Mouse (Mus musculus) testis, adult 2 months (tissue): ENCODE results near the gene Abca2. TPM values are rescaled to one million over a fixed set of nuclear protein-coding genes. Genes with fewer than 3 reads are reported as not detected.

Source experiments
- H3K27ac ChIP-seq: fragments of 200-500 bp; 2 replicates; pipeline ENCODE4 v1.5.1; 2012; ENCODE audit warnings: low read depth, low read length; ENCODE audit not compliant: control insufficient read depth, insufficient read depth
- H3K27me3 ChIP-seq: fragments of 200-500 bp; 2 replicates; pipeline ENCODE4 v1.6.1; 2012; ENCODE audit warnings: mild to moderate bottlenecking, low read length, moderate library complexity; ENCODE audit not compliant: control insufficient read depth, insufficient read depth
- H3K36me3 ChIP-seq: fragments of 200-500 bp; 2 replicates; pipeline ENCODE4 v1.6.1; 2012; ENCODE audit warnings: mild to moderate bottlenecking, low read length; ENCODE audit not compliant: control insufficient read depth, insufficient read depth
- H3K4me1 ChIP-seq: fragments of 200-500 bp; 2 replicates; pipeline ENCODE4 v1.6.1; 2012; ENCODE audit warnings: low read length; ENCODE audit not compliant: control insufficient read depth, insufficient read depth
- H3K4me3 ChIP-seq: fragments of 200-500 bp; 2 replicates; pipeline ENCODE4 v1.5.1; 2012; ENCODE audit warnings: low read depth, mild to moderate bottlenecking, low read length, moderate library complexity, mixed read lengths; ENCODE audit not compliant: control insufficient read depth
- CTCF ChIP-seq: fragments of 200-500 bp; IDR thresholded peaks from 2 replicates; pipeline ENCODE4 v1.5.1; 2012; ENCODE audit warnings: low read depth, mild to moderate bottlenecking, inconsistent platforms, low read length, moderate library complexity; ENCODE audit not compliant: control insufficient read depth, insufficient read depth, insufficient replicate concordance
- POLR2A ChIP-seq: fragments of 200-500 bp; IDR thresholded peaks from 2 replicates; pipeline ENCODE4 v1.6.1; 2012; ENCODE audit warnings: low read depth, mild to moderate bottlenecking, inconsistent platforms, low read length, moderate library complexity; ENCODE audit not compliant: control insufficient read depth
- polyA plus RNA-seq: library from polyadenylated mRNA; depleted of rRNA; stranded (reverse); fragments of >200 nt; gene quantifications from 2 replicates; pipeline ENCODE4 v1.2.3, GENCODE M21; 2012

Gene Abca2
- polyA plus RNA-seq, 1 experiment: 18.3 TPM

DNA sequence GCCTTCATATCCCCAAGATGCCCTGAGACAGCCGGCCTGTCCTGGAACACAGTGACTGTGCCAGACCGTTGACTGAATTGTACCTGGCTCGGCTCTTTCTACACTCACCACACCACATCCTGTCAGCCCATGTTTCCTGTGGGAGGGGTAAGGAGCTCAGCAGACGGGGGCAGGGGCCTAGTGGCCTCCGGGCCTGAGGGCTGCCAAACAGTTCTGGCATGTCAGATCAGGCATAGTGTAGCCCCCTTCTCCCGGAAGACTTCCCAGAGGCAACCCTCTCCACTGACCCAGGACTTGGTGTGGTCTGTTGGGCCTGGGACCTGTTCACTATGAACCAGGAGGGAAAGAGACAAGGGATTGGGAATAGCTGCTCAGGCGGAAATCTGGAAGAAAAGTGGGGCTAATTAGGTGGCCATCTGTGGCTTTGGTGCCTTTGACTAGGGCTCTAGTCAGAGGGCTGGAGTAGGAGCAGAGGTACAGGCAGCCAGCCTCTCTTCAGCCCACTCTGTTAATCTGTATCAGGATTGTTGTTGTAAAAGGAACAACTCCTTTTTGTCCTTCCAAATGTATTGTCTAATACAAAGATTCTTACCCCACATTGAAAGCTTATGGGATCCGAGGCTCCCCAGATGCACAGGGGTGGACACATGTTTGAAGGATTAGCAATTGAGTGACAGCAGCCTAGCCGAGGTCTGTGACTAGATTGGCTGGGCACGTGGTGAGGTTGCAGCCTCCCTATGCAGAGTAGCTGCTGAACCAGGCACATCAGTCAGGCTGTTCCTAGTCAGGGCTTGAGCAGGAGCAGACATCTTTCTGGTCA lies 37.5 kb downstream of the Abca2 start:
- H3K36me3 ChIP-seq: no peaks in the 10 kb centered on the region
- TF ChIP-seq POLR2A: no peak
- TF ChIP-seq CTCF: no peak
- no peak overlapping the region for H3K4me3 ChIP-seq
- no peaks in the 10 kb centered on the region for H3K27me3 ChIP-seq
- peaks cover 16% of the 10 kb centered on the region for H3K4me1 ChIP-seq
- no peak overlapping the region for H3K27ac ChIP-seq

- H3K36me3 ChIP-seq: no peaks in the 10 kb centered on the region
- no peaks in the 10 kb centered on the region for H3K27me3 ChIP-seq
- no peak overlapping the region for H3K4me3 ChIP-seq
- peaks cover 9% of the 10 kb centered on the region; the same call in 1 of the 2 replicates for H3K4me1 ChIP-seq
- TF ChIP-seq POLR2A (no peak), CTCF (no peak)
- H3K27ac ChIP-seq: peak overlapping the region; percentile 37; the same call in 1 of the 2 replicates
Observed at GRCm38 (mm10) chr2:25467606-25468303, 39.3 kb downstream of the Abca2 start.

DNA sequence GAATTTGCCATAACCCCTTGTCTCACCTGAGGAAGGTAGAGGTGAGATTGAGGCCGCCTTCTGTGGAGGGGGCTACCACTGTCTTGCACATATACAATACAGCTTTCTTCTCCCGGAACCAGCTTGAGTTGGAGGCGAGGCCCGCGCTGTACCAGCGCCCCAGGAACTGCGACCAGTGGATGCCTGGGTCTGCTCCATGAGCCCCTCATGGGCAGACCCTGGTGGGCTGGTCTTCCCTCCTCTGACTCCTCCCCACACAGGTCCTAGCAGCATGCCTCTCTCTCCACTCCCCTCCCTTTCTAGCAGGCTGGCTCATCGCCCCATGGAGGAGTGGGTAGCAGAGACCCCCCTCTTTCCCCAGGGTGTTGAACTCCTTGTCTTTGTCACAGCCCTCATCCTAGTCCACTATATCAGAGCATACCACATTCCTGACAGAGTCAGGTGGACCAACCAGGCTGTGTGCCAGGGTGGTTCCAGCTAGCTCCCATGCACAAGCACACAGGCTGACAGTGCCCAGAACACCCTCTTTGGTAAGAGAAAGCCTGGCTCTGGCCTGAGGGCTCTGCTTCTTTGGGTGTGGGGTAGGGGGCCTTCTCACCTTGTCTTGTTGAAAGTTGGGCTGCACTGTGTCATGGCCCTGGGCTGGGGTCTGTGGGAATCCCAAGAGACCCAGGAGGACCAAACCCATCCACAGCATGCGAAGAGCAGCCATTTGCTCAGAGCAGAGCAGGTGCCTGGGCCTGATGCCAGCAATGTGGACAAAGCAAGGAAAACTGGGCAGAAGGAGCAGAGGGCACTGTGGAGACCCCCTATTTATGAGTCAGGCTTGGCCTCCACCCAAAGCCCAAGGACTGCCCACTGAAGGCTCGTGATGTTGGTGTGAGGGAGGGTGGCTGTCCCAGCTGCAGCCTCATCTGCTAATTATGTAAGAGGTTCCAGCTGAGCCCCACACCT lies 40.7 kb downstream of the Abca2 start:
- H3K27ac ChIP-seq: peak overlapping the region; percentile 79
- no peaks in the 10 kb centered on the region for H3K36me3 ChIP-seq
- TF ChIP-seq POLR2A: no peak
- no peak for TF ChIP-seq CTCF
- H3K4me1 ChIP-seq: peaks cover 9% of the 10 kb centered on the region
- H3K27me3 ChIP-seq: no peaks in the 10 kb centered on the region
- H3K4me3 ChIP-seq: no peak overlapping the region

DNA sequence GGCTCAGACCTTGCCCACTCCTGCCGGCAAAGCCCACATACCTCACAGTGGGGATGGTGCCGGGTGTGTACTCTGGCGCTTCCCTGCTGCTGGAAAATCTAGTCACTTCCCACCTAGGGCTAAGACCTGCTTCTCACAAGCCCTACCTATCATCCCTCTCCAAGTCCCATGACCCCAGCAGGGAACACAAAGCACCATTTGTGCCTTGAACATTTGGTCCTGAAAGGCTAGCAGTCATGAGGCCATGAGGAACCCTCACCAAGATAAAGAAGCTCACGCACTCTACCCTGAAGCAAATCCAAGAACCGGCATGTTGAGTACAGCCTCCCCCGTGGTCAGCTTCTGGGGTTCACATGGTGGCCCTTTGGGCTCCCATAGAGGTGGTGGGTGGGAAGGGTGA lies 41.5 kb downstream of the Abca2 start, which contains the start of gene Ptgds:
TSS of gene Ptgds (minus strand) at position 78 of the 400 bp plus-strand sequence.
- TF ChIP-seq CTCF: no peak
- no peak for TF ChIP-seq POLR2A
- H3K27me3 ChIP-seq: no peaks in the 10 kb centered on the region
- H3K4me1 ChIP-seq: peaks cover 9% of the 10 kb centered on the region
- H3K4me3 ChIP-seq: no peak within 1 kb of the TSS
- H3K27ac ChIP-seq: peak within 1 kb of the TSS; percentile 79
- H3K36me3 ChIP-seq: no peaks in the 10 kb centered on the region

DNA sequence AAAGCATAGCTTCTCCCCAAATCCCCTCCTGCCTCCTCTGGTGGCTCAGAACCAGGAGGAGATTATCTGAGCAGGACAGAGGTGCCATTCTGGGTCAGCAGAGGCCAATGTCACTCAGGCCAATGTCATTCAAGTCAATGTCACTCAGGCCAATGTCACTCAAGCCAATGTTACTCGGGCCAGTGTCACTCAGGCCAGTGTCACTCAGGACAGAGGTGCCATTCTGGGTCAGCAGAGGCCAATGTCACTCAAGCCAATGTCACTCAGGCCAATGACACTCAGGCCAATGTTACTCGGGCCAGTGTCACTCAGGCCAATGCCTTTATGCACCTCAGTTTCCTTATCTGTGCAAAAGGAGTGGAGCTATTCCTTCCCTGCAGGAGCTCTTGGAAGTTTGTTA lies 44.0 kb downstream of the Abca2 start:
- H3K36me3 ChIP-seq: no peaks in the 10 kb centered on the region

DNA sequence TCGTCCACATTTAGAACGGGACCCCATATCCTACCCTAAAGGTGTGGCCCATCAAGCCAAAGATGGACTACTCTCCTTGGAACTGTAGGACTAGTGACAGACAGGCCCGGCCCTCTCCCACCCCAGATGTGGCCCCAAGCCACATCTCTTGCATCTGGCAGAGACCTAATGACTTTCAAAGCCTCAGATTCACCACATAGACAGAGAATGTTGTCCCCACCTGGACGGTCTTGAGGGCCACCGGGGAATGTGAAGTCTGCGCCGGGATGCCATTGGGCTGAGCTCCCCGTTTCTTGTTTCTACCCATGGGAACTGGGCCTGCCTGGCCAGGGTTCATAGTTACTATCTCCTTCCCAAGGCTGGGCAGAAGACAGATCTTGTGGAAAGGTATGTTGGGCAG lies 49.0 kb downstream of the Abca2 start:
- Histone ChIP-seq H3K4me1 (peaks cover 3% of the 10 kb centered on the region), H3K36me3 (no peaks in the 10 kb centered on the region), H3K4me3 (no peak overlapping the region), H3K27me3 (no peaks in the 10 kb centered on the region), H3K27ac (peak overlapping the region; percentile 75)
- TF ChIP-seq CTCF (no peak), POLR2A (no peak)

More for the DNA sequence above, 44.0 kb downstream of the Abca2 start:
- Histone ChIP-seq H3K4me1 (peaks cover 9% of the 10 kb centered on the region), H3K4me3 (no peak overlapping the region), H3K27ac (peak overlapping the region; percentile 16; the same call in 1 of the 2 replicates), H3K27me3 (no peaks in the 10 kb centered on the region)
- TF ChIP-seq POLR2A (no peak), CTCF (no peak)
